Mouse (Mus musculus) forebrain, postnatal 0 days (tissue): ENCODE measurements at regions not wholly inside any gene's neighbourhood (a gene's known extent, or its start where the extent isn't known, plus 50 kb on each side); places are given as distances from the start of the nearest gene placed in this dataset.
"Not testable (repeated sequence)": the region's sequence is repeated elsewhere in the genome, so short reads cannot be mapped to it uniquely, and the experiment has no call there.

Experiments used
- ATAC-seq: fragments of 200-750 bp; cut with Nextera tagmentation; 2 replicates; pipeline ENCODE4 v1.8.0; 2017; ENCODE audit warnings: mild to moderate bottlenecking, moderate library complexity
- DNase-seq: peaks from one replicate; pipeline ENCODE4 v3.0.0-alpha.2; 2015
- H3K27ac ChIP-seq: fragments of 300-500 bp; sonication (generic); 2 replicates; pipeline ENCODE4 v1.5.1; 2014; ENCODE audit warnings: low read depth, mild to moderate bottlenecking, antibody characterized with exemption, low read length, moderate library complexity, mixed read lengths
- H3K27me3 ChIP-seq: fragments of 300-500 bp; sonication (generic); 2 replicates; pipeline ENCODE4 v1.6.1; 2014; ENCODE audit warnings: mild to moderate bottlenecking, low read length, mixed read lengths; ENCODE audit not compliant: insufficient read depth
- H3K36me3 ChIP-seq: fragments of 300-500 bp; sonication (generic); 2 replicates; pipeline ENCODE4 v1.6.1; 2014; ENCODE audit warnings: mild to moderate bottlenecking, moderate library complexity; ENCODE audit not compliant: insufficient read depth
- H3K4me1 ChIP-seq: fragments of 300-500 bp; sonication (generic); 2 replicates; pipeline ENCODE4 v1.6.1; 2014; ENCODE audit warnings: antibody characterized with exemption; ENCODE audit not compliant: insufficient read depth
- H3K4me2 ChIP-seq: fragments of 300-500 bp; sonication (generic); 2 replicates; pipeline ENCODE4 v1.6.1; 2014; ENCODE audit warnings: low read depth, mild to moderate bottlenecking, moderate library complexity
- H3K4me3 ChIP-seq: fragments of 300-500 bp; sonication (generic); 2 replicates; pipeline ENCODE4 v1.5.1; 2014; ENCODE audit warnings: low read depth, low read length, mixed read lengths
- H3K9ac ChIP-seq: fragments of 300-500 bp; sonication (generic); 2 replicates; pipeline ENCODE4 v1.6.1; 2014; ENCODE audit warnings: mild to moderate bottlenecking
- H3K9me3 ChIP-seq: fragments of 300-500 bp; sonication (generic); 2 replicates; pipeline ENCODE4 v1.6.1; 2016; ENCODE audit warnings: low read length
- CTCF ChIP-seq: sonication (generic); IDR thresholded peaks from 2 replicates; pipeline ENCODE4 v1.5.1; 2016; ENCODE audit warnings: antibody characterized with exemption, control low read depth, low read depth
- WGBS: fragments of 180-500 bp; shearing (Covaris S2); extraction: QIAGEN DNeasy Blood & Tissue Kit; methylation state at CpG from one replicate; pipeline ENCODE4 v1.1.7; 2014; 5-methylcytosine and 5-hydroxymethylcytosine counted together

GRCm38 (mm10) chr12:113858893-113859292 is 315.2 kb downstream of the Adam6a start:
- 46% methylated on average over 4 of the region's 4 CpGs for WGBS
- TF ChIP-seq CTCF: no peak

GRCm38 (mm10) chr12:113878826-113879225 is 335.1 kb downstream of the Adam6a start:
- Histone ChIP-seq H3K4me1 (no peaks in the 10 kb centered on the region), H3K36me3 (no peaks in the 10 kb centered on the region), H3K4me2 (no peak overlapping the region), H3K9me3 (peaks cover 11% of the 10 kb centered on the region; the same call in 1 of the 2 replicates), H3K4me3 (no peak overlapping the region), H3K9ac (no peak overlapping the region), H3K27me3 (no peaks in the 10 kb centered on the region), H3K27ac (no peak overlapping the region)
- DNase-seq: no peak
- no peak for TF ChIP-seq CTCF
- WGBS: 27% methylated on average over 2 of the region's 2 CpGs
- no peak for ATAC-seq

More at GRCm38 (mm10) chr12:113858893-113859292, 315.2 kb downstream of the Adam6a start:
- Histone ChIP-seq H3K4me2 (no peak overlapping the region), H3K4me3 (no peak overlapping the region), H3K36me3 (no peaks in the 10 kb centered on the region), H3K9ac (no peak overlapping the region), H3K27me3 (no peaks in the 10 kb centered on the region), H3K9me3 (0 out of 2 replicates have a peak, but pooled peaks cover 11% of the 10 kb centered on the region), H3K27ac (no peak overlapping the region), H3K4me1 (no peaks in the 10 kb centered on the region)
- DNase-seq: no peak
- ATAC-seq: no peak

GRCm38 (mm10) chr12:113896152-113896551 is 352.4 kb downstream of the Adam6a start:
- DNase-seq: no peak
- 38% methylated on average over 4 of the region's 4 CpGs for WGBS

GRCm38 (mm10) chr12:113906459-113906858 is 362.8 kb downstream of the Adam6a start:
- H3K36me3 ChIP-seq: no peaks in the 10 kb centered on the region
- H3K4me3 ChIP-seq: no peak overlapping the region
- DNase-seq (no peak), ATAC-seq (no peak)
- H3K27me3 ChIP-seq: no peaks in the 10 kb centered on the region
- H3K9ac ChIP-seq: no peak overlapping the region
- peaks cover 21% of the 10 kb centered on the region for H3K9me3 ChIP-seq
- no peaks in the 10 kb centered on the region for H3K4me1 ChIP-seq
- no peak for TF ChIP-seq CTCF
- H3K27ac ChIP-seq: no peak overlapping the region
- H3K4me2 ChIP-seq: no peak overlapping the region

More at GRCm38 (mm10) chr12:113896152-113896551, 352.4 kb downstream of the Adam6a start:
- Histone ChIP-seq H3K4me3 (no peak overlapping the region), H3K4me2 (no peak overlapping the region), H3K9ac (no peak overlapping the region), H3K27me3 (no peaks in the 10 kb centered on the region), H3K27ac (no peak overlapping the region), H3K9me3 (0 out of 2 replicates have a peak, but pooled peaks cover 5% of the 10 kb centered on the region), H3K36me3 (no peaks in the 10 kb centered on the region), H3K4me1 (no peaks in the 10 kb centered on the region)
- no peak for TF ChIP-seq CTCF
- no peak for ATAC-seq

GRCm38 (mm10) chr12:113907751-113908150 is 364.0 kb downstream of the Adam6a start:
- no peaks in the 10 kb centered on the region for H3K36me3 ChIP-seq
- H3K4me1 ChIP-seq: no peaks in the 10 kb centered on the region
- TF ChIP-seq CTCF: no peak
- ATAC-seq: no peak
- H3K4me3 ChIP-seq: no peak overlapping the region
- H3K4me2 ChIP-seq: no peak overlapping the region
- no peaks in the 10 kb centered on the region for H3K27me3 ChIP-seq
- H3K9ac ChIP-seq: no peak overlapping the region
- 87% methylated on average over 1 of the region's 1 CpGs for WGBS
- no peak for DNase-seq
- no peak overlapping the region for H3K27ac ChIP-seq
- peaks cover 21% of the 10 kb centered on the region for H3K9me3 ChIP-seq

- 41% methylated on average over 3 of the region's 3 CpGs for WGBS
- no peak overlapping the region for H3K9ac ChIP-seq
- H3K4me1 ChIP-seq: no peaks in the 10 kb centered on the region
- TF ChIP-seq CTCF: no peak
- H3K9me3 ChIP-seq: 0 out of 2 replicates have a peak, but pooled peaks cover under 1% of the 10 kb centered on the region
- H3K27me3 ChIP-seq: no peaks in the 10 kb centered on the region
- DNase-seq: no peak
- H3K27ac ChIP-seq: no peak overlapping the region
- no peak overlapping the region for H3K4me2 ChIP-seq
- H3K36me3 ChIP-seq: no peaks in the 10 kb centered on the region
- no peak overlapping the region for H3K4me3 ChIP-seq
- ATAC-seq: no peak
These were observed 368.1 kb downstream of the Adam6a start for GRCm38 (mm10) chr12:113911770-113912169.

GRCm38 (mm10) chr12:113940721-113941120 is 397.0 kb downstream of the Adam6a start:
- TF ChIP-seq CTCF: no peak
- Histone ChIP-seq H3K4me3 (no peak overlapping the region), H3K27ac (no peak overlapping the region), H3K27me3 (no peaks in the 10 kb centered on the region), H3K9ac (no peak overlapping the region), H3K4me1 (no peaks in the 10 kb centered on the region), H3K36me3 (no peaks in the 10 kb centered on the region), H3K9me3 (0 out of 2 replicates have a peak, but pooled peaks cover 3% of the 10 kb centered on the region), H3K4me2 (no peak overlapping the region)
- DNase-seq (no peak), ATAC-seq (no peak)

GRCm38 (mm10) chr12:113943661-113944327 is 400.1 kb downstream of the Adam6a start:
- not testable (repeated sequence) for DNase-seq, H3K27ac ChIP-seq, H3K36me3 ChIP-seq, H3K4me2 ChIP-seq, H3K4me1 ChIP-seq, H3K9ac ChIP-seq, H3K9me3 ChIP-seq, H3K4me3 ChIP-seq, ATAC-seq, H3K27me3 ChIP-seq
- 88% methylated on average over 1 of the region's 1 CpGs for WGBS

GRCm38 (mm10) chr12:113945786-113946185 is 402.1 kb downstream of the Adam6a start:
- not testable (repeated sequence) for DNase-seq, H3K4me3 ChIP-seq, H3K27me3 ChIP-seq, H3K36me3 ChIP-seq, H3K9me3 ChIP-seq, H3K4me1 ChIP-seq, ATAC-seq, H3K4me2 ChIP-seq, H3K27ac ChIP-seq, H3K9ac ChIP-seq
- WGBS: 97% methylated on average over 1 of the region's 1 CpGs
